Mouse (Mus musculus) gastrocnemius, postnatal 25 days (tissue): ENCODE results near the gene Traf5. TPM values are rescaled to one million over a fixed set of nuclear protein-coding genes. Genes with fewer than 3 reads are reported as not detected.

Experiments used
- DNase-seq: peaks from one replicate; pipeline ENCODE4 v3.0.0; 2022
- microRNA-seq, 2 experiments: library from miRNA; unstranded; fragments of <30 nt; microRNA quantifications; one replicate each; pipeline ENCODE4 v1.2.0; 2021; ENCODE audit warnings: borderline replicate concordance in 2 of 2
- total RNA-seq, 2 experiments: library from RNA; stranded (reverse); gene quantifications; 1 replicate in 1 of 2; 2 replicates in 1 of 2; pipeline ENCODE4 v1.2.3; 2021

Gene Traf5
- total RNA-seq, 2 experiments from 2014 or later = 2.3 to 3.1 TPM

- DNase-seq = no peak
Observed at GRCm38 (mm10) chr1:191974509-191975405, 117.6 kb downstream of the Traf5 start.

- no peak for DNase-seq
Observed at GRCm38 (mm10) chr1:191969939-191970338, 122.4 kb downstream of the Traf5 start.

- peak; percentile 52 for DNase-seq
Observed at GRCm38 (mm10) chr1:191964773-191965481, 127.4 kb downstream of the Traf5 start.

- DNase-seq = peak; percentile 69
Observed at GRCm38 (mm10) chr1:191963948-191964772, 128.2 kb downstream of the Traf5 start.

- no peak for DNase-seq
Observed at GRCm38 (mm10) chr1:191963413-191963812, 128.9 kb downstream of the Traf5 start.

- no peak for DNase-seq
Observed at GRCm38 (mm10) chr1:191960946-191961345, 131.4 kb downstream of the Traf5 start.

- no peak for DNase-seq
Observed at GRCm38 (mm10) chr1:191957321-191957720, 135.0 kb downstream of the Traf5 start.

GRCm38 (mm10) chr1:191956871-191957270 is 135.5 kb downstream of the Traf5 start:
- no peak for DNase-seq

- peak; percentile 30 for DNase-seq
Observed at GRCm38 (mm10) chr1:191956261-191956660, 136.1 kb downstream of the Traf5 start.

GRCm38 (mm10) chr1:191955101-191955500 is 137.3 kb downstream of the Traf5 start:
- DNase-seq = peak; percentile 33

GRCm38 (mm10) chr1:191952733-191953335 is 139.5 kb downstream of the Traf5 start:
- no peak for DNase-seq

- no peak for DNase-seq
Observed at GRCm38 (mm10) chr1:191950611-191951010, 141.7 kb downstream of the Traf5 start.

GRCm38 (mm10) chr1:191948600-191948999 is 143.8 kb downstream of the Traf5 start:
- no peak for DNase-seq

- DNase-seq = no peak
Observed at GRCm38 (mm10) chr1:191947796-191948195, 144.6 kb downstream of the Traf5 start.

Small RNA genes lying within 50 kb of the gene (microRNA-seq; reads per million reads assigned to microRNA genes)
- gene Mir3473c = 0 to 0.53 reads per million in 2 experiments

Other genes with a start within 250 kb of the Traf5 start
- 1 to 10 TPM; 4.9 to 8.4 TPM for gene Slc30a1, start 185.8 kb downstream of the Traf5 start, total RNA-seq
- gene Rd3, start 115.2 kb downstream of the Traf5 start, total RNA-seq = under 1 TPM in 1 of 2 experiments, not detected in 1; 0.15 TPM
- gene Rcor3, start 45.5 kb upstream of the Traf5 start, total RNA-seq = 10 to 100 TPM; 22.8 to 23.1 TPM
- under 1 TPM in 1 of 2 experiments, not detected in 1; 0.03 TPM for gene Kcnh1, start 98.2 kb upstream of the Traf5 start, total RNA-seq